Mouse (Mus musculus) embryonic facial prominence, embryonic 10.5 days (tissue): ENCODE data around the gene Mospd2. TPM values are rescaled to one million over a fixed set of nuclear protein-coding genes. Genes with fewer than 3 reads are reported as not detected.
A peak's percentile ranks its signal among the peaks of the same experiment; 100 is the strongest.

ENCODE experiments used
- DNase-seq: peaks from one replicate; pipeline ENCODE4 v3.0.0-alpha.2; 2017; ENCODE audit warnings: low spot score
- H3K27ac ChIP-seq: fragments of 300-500 bp; sonication (generic); replicated peaks from 2 replicates; pipeline ENCODE4 v1.5.1; 2016; ENCODE audit warnings: mild to moderate bottlenecking
- H3K27me3 ChIP-seq: fragments of 300-500 bp; sonication (generic); replicated peaks from 2 replicates; pipeline ENCODE4 v1.6.1; 2016; ENCODE audit warnings: low read depth, mild to moderate bottlenecking; ENCODE audit not compliant: poor library complexity, severe bottlenecking
- H3K36me3 ChIP-seq: fragments of 300-500 bp; sonication (generic); replicated peaks from 2 replicates; pipeline ENCODE4 v1.6.1; 2016; ENCODE audit warnings: mild to moderate bottlenecking, moderate library complexity
- H3K4me1 ChIP-seq: fragments of 300-500 bp; sonication (generic); 2 replicates; pipeline ENCODE4 v1.6.1; 2016
- H3K4me3 ChIP-seq: fragments of 300-500 bp; sonication (generic); 2 replicates; pipeline ENCODE4 v1.5.1; 2016; ENCODE audit warnings: mild to moderate bottlenecking, moderate library complexity
- H3K9me3 ChIP-seq: fragments of 300-500 bp; sonication (generic); 2 replicates; pipeline ENCODE4 v1.6.1; 2016; ENCODE audit warnings: mild to moderate bottlenecking
- WGBS: fragments of 180-500 bp; shearing (Covaris S2); methylation state at CpG from one replicate; pipeline ENCODE4 v1.1.7; 2016; 5-methylcytosine and 5-hydroxymethylcytosine counted together
- polyA plus RNA-seq: library from polyadenylated mRNA; unstranded; fragments of >200 nt; fragmentation: Nextera tagmentation; extraction: Ambion mirVana; gene quantifications from 2 replicates; pipeline ENCODE4 v1.2.1, GENCODE M21; 2016

The Mospd2 gene
- polyA plus RNA-seq, result 12.3 and 12.4 TPM in 2 replicates

- DNase-seq, result peak; percentile 88
- peaks cover 56% of the 10 kb centered on the region for H3K27me3 ChIP-seq
- H3K36me3 ChIP-seq, result no peaks in the 10 kb centered on the region
- H3K4me1 ChIP-seq, result peaks cover 11% of the 10 kb centered on the region; the same call in 1 of the 2 replicates
- 15% methylated on average over 26 of the region's 26 CpGs for WGBS
- H3K4me3 ChIP-seq, result peak within 1 kb of the TSS; percentile 63
- no peaks in the 10 kb centered on the region for H3K9me3 ChIP-seq
- H3K27ac ChIP-seq, result peak within 1 kb of the TSS; percentile 80
Observed at GRCm38 (mm10) chrX:164980193-164980775, at the start of gene Mospd2, which contains the start of gene Fancb. Mospd2 (minus strand) TSS chrX:164980375. Fancb (plus strand) TSS chrX:164980592.

GRCm38 (mm10) chrX:165004779-165005324 is 24.7 kb upstream of the Mospd2 start, which contains the start of gene Gm17604:
Gm17604 (minus strand) TSS chrX:165004829.
- Histone ChIP-seq H3K4me3 (no peak within 1 kb of the TSS), H3K4me1 (no peaks in the 10 kb centered on the region), H3K27me3 (peaks cover 47% of the 10 kb centered on the region), H3K27ac (no peak within 1 kb of the TSS), H3K9me3 (no peaks in the 10 kb centered on the region), H3K36me3 (no peaks in the 10 kb centered on the region)
- no peak for DNase-seq

DNA sequence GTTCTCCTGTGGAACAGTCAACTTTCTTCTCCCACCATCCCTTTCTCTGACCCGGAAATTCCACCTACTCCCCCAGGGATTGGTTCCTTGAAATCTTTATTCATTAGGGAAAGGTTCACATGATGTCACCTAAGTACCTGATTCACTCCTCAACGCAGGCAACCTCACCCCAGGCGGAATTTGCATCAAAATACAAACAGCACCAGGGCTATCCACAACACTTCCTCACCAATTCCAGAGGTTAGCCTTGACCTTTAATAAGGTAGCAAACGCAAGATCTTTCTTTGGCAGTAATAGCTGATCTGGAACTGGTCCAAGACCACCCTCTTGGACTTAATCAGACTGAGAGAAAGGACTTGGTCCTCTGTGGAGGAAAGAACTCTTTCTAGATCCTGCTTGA is 23.0 kb upstream of the Mospd2 start:
- WGBS, result 38% methylated on average over 4 of the region's 4 CpGs
- DNase-seq, result no peak
- Histone ChIP-seq H3K27ac (no peak overlapping the region), H3K9me3 (no peaks in the 10 kb centered on the region), H3K4me1 (no peaks in the 10 kb centered on the region), H3K27me3 (peaks cover 53% of the 10 kb centered on the region), H3K36me3 (no peaks in the 10 kb centered on the region), H3K4me3 (no peak overlapping the region)

DNA sequence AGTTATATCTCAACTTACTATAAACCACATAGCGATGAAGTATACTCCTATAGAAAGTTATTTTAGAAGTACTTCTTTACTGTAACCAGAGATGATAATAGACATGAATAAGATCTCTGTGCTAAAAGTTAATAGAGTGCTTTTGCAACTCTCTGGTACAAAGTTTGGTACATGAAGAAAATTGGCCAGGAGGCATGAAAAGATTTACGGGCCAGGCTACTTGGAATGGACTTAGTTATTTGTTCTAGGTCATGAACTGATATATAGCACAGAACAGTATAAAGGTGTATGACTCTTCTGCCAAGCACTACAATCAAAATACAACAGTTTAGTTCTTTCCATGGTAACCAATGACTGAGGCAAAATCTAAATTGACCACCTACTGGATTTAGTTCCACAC is 1.3 kb downstream of the Mospd2 start:
- Histone ChIP-seq H3K27ac (no peak overlapping the region), H3K27me3 (peaks cover 58% of the 10 kb centered on the region), H3K4me3 (peak overlapping the region; percentile 63; the same call in 1 of the 2 replicates), H3K4me1 (peaks cover 11% of the 10 kb centered on the region; the same call in 1 of the 2 replicates), H3K9me3 (no peaks in the 10 kb centered on the region), H3K36me3 (no peaks in the 10 kb centered on the region)
- 96% methylated on average over 2 of the region's 2 CpGs for WGBS
- no peak for DNase-seq

DNA sequence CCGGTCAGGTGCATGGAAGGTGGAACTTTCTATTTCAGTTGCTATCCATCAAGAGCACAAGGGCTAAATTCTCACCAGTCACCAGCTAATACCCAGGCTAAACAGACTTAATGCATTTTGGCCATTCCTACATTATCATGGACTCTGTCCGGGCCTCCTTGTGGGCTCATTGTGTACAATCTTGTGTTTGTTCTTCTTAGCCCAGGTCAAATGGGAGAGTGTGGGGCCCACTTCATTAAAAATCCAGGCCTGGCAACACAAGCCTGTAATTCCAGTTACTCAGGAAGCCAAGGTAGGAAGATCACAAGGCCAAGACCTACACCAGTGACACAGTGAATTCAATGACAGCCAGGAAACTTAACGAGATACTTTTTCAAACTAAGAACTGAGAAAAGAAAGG is 9.0 kb downstream of the Mospd2 start:
- 84% methylated on average over 3 of the region's 3 CpGs for WGBS
- H3K4me3 ChIP-seq, result no peak overlapping the region
- H3K36me3 ChIP-seq, result no peaks in the 10 kb centered on the region
- H3K9me3 ChIP-seq, result no peaks in the 10 kb centered on the region
- no peak for DNase-seq
- no peak overlapping the region for H3K27ac ChIP-seq
- no peaks in the 10 kb centered on the region for H3K4me1 ChIP-seq
- H3K27me3 ChIP-seq, result peaks cover 52% of the 10 kb centered on the region

DNA sequence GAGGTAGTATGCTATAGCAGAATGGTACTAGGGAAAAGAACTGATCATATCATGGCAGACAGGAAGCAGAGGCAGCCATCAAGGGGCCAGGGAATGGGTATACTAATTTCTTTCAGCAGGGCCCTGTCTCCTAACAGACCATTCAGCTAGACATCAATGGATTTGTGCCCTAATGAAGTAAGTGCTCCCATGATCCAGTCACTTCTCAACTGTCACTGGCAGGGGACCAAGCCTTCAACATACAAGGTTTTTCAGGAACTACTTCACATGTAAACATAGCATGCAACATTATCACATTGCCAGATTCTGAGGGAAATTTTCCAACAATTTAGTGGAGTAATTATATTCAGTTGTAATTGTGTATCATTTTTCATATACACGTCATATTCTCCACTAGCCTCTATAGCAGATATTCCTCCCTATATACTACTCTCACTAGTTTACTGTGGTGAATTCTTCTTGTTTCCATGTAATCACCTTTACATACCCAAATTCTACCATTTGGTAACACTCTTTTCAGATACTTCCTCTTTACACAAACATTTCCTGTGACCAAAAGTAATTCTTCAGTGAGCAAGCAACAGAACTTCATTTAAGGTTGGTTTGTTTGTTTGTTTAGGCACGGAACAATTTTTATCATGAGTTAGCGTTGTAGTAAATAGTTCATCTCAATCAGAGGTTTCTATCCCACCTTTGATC is 14.3 kb downstream of the Mospd2 start:
- WGBS, result 93% methylated on average over 3 of the region's 3 CpGs
- Histone ChIP-seq H3K27ac (no peak overlapping the region), H3K9me3 (no peaks in the 10 kb centered on the region), H3K4me1 (no peaks in the 10 kb centered on the region), H3K27me3 (peaks cover 56% of the 10 kb centered on the region), H3K36me3 (peaks cover 5% of the 10 kb centered on the region; the same call in 1 of the 2 replicates), H3K4me3 (no peak overlapping the region)
- DNase-seq, result no peak

- H3K4me3 ChIP-seq, result no peak overlapping the region
- H3K36me3 ChIP-seq, result peaks cover 8% of the 10 kb centered on the region
- WGBS, result 84% methylated on average over 5 of the region's 5 CpGs
- H3K9me3 ChIP-seq, result no peaks in the 10 kb centered on the region
- no peak overlapping the region for H3K27ac ChIP-seq
- H3K27me3 ChIP-seq, result peaks cover 15% of the 10 kb centered on the region
- no peak for DNase-seq
- H3K4me1 ChIP-seq, result no peaks in the 10 kb centered on the region
Observed at GRCm38 (mm10) chrX:164952601-164953375, 27.4 kb downstream of the Mospd2 start.

DNA sequence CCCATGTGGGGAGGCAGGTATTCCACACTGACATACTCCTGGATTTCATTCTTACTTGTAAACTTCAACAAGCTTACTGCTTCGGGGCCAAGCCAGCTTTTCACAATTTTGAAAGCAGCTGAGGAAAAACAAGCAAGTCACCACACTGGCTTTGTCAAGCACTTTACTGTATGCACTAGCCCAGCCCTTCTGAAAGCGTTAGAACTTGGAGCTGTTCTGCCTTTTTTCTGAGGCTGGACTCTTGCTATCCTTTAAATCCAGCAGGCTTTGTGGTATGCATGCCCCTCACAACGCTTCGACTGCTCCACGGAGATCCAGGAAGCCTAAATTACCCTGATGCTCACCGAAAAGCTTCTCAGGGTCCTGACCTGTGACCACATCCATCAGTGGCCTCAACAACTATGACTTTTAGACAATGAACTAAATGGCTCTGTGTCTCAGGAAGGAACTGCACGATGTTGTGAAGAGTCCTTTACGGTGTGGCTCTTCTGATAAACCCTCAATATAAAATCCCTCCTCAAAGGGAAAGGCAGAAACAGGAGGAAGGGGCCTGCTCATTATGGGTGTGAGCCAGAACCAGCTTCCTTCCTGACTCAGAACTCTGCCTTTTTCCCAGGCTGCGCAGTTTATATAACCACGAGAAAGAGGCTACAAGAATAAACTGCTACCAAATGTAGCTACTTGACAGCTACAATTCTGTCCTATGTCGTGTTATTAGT is 28.2 kb downstream of the Mospd2 start:
- Histone ChIP-seq H3K9me3 (no peaks in the 10 kb centered on the region), H3K27me3 (peaks cover 12% of the 10 kb centered on the region; the same call in 1 of the 2 replicates), H3K27ac (no peak overlapping the region), H3K4me3 (no peak overlapping the region), H3K4me1 (no peaks in the 10 kb centered on the region), H3K36me3 (peaks cover 8% of the 10 kb centered on the region)
- 67% methylated on average over 11 of the region's 11 CpGs for WGBS
- no peak for DNase-seq

- H3K27ac ChIP-seq, result no peak overlapping the region
- H3K9me3 ChIP-seq, result no peaks in the 10 kb centered on the region
- H3K4me3 ChIP-seq, result no peak overlapping the region
- no peaks in the 10 kb centered on the region for H3K4me1 ChIP-seq
- DNase-seq, result no peak
- peaks cover 37% of the 10 kb centered on the region for H3K27me3 ChIP-seq
- WGBS, result 91% methylated on average over 5 of the region's 5 CpGs
- peaks cover 30% of the 10 kb centered on the region for H3K36me3 ChIP-seq
Observed at GRCm38 (mm10) chrX:164941540-164941939, 38.6 kb downstream of the Mospd2 start.

DNA sequence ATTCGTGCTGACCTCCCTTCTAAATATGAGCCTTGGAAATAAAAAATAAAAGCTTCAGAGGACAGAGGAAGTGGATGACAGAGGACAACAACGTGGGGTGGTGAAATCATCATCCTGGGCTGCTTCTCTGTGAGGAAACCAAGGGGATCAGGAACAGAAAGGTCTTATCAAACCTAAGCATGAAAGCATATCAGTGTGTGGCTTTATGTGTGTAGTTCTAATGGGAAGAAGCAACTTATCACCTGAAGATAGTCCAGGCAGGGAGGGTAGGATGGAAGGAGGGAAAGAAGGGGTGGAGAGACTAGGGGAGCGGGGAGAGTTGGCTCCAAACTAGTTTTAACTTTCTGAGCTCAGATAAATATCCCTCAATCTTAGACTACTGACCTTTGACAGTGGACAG is 67.2 kb downstream of the Mospd2 start:
- H3K27ac ChIP-seq, result no peak overlapping the region
- no peaks in the 10 kb centered on the region for H3K36me3 ChIP-seq
- DNase-seq, result no peak
- 72% methylated on average over 3 of the region's 3 CpGs for WGBS
- H3K4me3 ChIP-seq, result no peak overlapping the region
- no peaks in the 10 kb centered on the region for H3K4me1 ChIP-seq
- no peaks in the 10 kb centered on the region for H3K9me3 ChIP-seq
- H3K27me3 ChIP-seq, result peaks cover 26% of the 10 kb centered on the region

GRCm38 (mm10) chrX:164912186-164912585 is 68.0 kb downstream of the Mospd2 start:
- Histone ChIP-seq H3K36me3 (no peaks in the 10 kb centered on the region), H3K27ac (no peak overlapping the region), H3K4me1 (no peaks in the 10 kb centered on the region), H3K27me3 (peaks cover 23% of the 10 kb centered on the region), H3K4me3 (no peak overlapping the region), H3K9me3 (no peaks in the 10 kb centered on the region)
- DNase-seq, result no peak
- 77% methylated on average over 4 of the region's 4 CpGs for whole genome bisulfite sequencing

DNA sequence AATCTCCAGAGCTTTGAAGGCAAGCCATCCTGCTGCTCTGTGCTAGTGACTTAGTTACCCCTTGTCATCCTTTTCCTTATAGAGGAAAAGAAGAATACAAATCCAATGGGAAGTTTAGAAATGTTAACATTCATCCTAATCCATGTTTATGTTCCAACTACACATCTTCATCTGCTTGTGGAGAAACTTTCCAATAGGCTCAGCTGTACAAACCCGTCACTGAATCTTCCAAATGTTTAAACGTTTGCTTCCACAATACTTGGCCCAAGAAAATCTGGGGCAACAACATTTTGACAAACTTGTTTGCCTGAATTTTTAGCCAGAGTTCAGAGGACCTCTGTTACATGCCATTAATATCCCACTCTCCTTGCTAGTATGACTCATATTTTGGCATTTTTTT is 78.3 kb downstream of the Mospd2 start:
- 77% methylated on average over 2 of the region's 2 CpGs for WGBS
- H3K9me3 ChIP-seq, result no peaks in the 10 kb centered on the region
- H3K36me3 ChIP-seq, result no peaks in the 10 kb centered on the region
- no peaks in the 10 kb centered on the region for H3K4me1 ChIP-seq
- no peak overlapping the region for H3K4me3 ChIP-seq
- no peak for DNase-seq
- H3K27me3 ChIP-seq, result peaks cover 35% of the 10 kb centered on the region
- H3K27ac ChIP-seq, result no peak overlapping the region
